Comparison of ENCODE assay signal across 8 mouse cellular contexts in the genomic region with DNA sequence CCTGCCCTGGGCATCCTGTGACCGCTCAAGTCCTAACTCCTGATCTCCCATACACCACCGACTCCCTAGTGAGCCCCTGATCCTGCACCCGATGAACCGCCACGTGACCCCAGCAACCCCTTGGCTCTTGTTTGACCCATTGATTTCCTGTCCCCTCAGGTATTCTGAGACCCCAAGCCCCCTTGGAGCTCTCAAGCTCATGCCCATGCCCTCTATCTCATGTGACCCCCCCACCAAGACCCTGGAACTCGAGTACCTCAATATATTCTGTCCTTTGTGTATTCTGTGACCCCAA. TPM values are rescaled to one million over a fixed set of nuclear protein-coding genes. Genes with fewer than 3 reads are reported as not detected.
A peak's percentile ranks its signal among the peaks of the same experiment; 100 is the strongest.
DNase-seq lines count a peak whose midpoint lies in the region; ATAC-seq and TF ChIP-seq lines count a peak whose summit lies in the region.

No protein-coding gene starts in this region.

- intact Hi-C loops in left cerebral cortex, postnatal 4 days (cut with DNase I), result no loop called here

- ATAC-seq in lung, postnatal 0 days, result no peak
- ATAC-seq in intestine, postnatal 0 days, result no peak
- ATAC-seq in neural tube, embryonic 13.5 days (ENCODE audit: low read depth), result no peak

- peak overlapping the region; percentile 61 for H3K4me3 ChIP-seq in lung, postnatal 0 days (ENCODE audit: low read depth, low read length)
- peak overlapping the region; percentile 56 for H3K4me3 ChIP-seq in intestine, postnatal 0 days (ENCODE audit: low read depth, low read length)
- H3K4me3 ChIP-seq in neural tube, embryonic 13.5 days, result peak overlapping the region; percentile 82

- H3K27ac ChIP-seq in lung, postnatal 0 days (ENCODE audit: low read length), result peak overlapping the region; percentile 98
- no peak overlapping the region for H3K27ac ChIP-seq in intestine, postnatal 0 days (ENCODE audit: low read depth, low read length)
- H3K27ac ChIP-seq in neural tube, embryonic 13.5 days (replicated peaks), result peak overlapping the region; percentile 93

- TF ChIP-seq CTCF in lung, postnatal 0 days (IDR thresholded peaks at IDR 0.05), result no peak
- TF ChIP-seq CTCF in intestine, postnatal 0 days (IDR thresholded peaks at IDR 0.05; ENCODE audit: low read depth), result no peak

- no peak for TF ChIP-seq EP300 in lung, postnatal 0 days (IDR thresholded peaks at IDR 0.05)

- H3K9ac ChIP-seq in lung, postnatal 0 days (replicated peaks; ENCODE audit: low read depth), result peak overlapping the region; percentile 82
- H3K9ac ChIP-seq in intestine, postnatal 0 days (ENCODE audit: low read depth, low read length), result peak overlapping the region; percentile 68
- H3K9ac ChIP-seq in neural tube, embryonic 13.5 days, result peak overlapping the region; percentile 92

- peak; percentile 36 for DNase-seq in cerebellum, adult 11 months
- DNase-seq in cerebellum, adult 8-10 months, result no peak
- DNase-seq in lung, postnatal 0 days (ENCODE audit: low spot score), result peak; percentile 10
- no peak for DNase-seq in lung, adult 18-20 months
- DNase-seq in gastrocnemius, adult 18-20 months (ENCODE audit: low spot score), result no peak
- DNase-seq in left cerebral cortex, postnatal 4 days, result no peak

- H3K4me2 ChIP-seq in lung, postnatal 0 days (replicated peaks; ENCODE audit: low read depth, low read length), result peak overlapping the region; percentile 97
- H3K4me2 ChIP-seq in intestine, postnatal 0 days (replicated peaks; ENCODE audit: low read depth), result peak overlapping the region; percentile 96
- peak overlapping the region; percentile 88 for H3K4me2 ChIP-seq in neural tube, embryonic 13.5 days

- H3K27me3 ChIP-seq in lung, postnatal 0 days (replicated peaks; ENCODE audit: insufficient read depth, low read length), result no peaks in the 10 kb centered on the region
- no peaks in the 10 kb centered on the region for H3K27me3 ChIP-seq in intestine, postnatal 0 days (replicated peaks; ENCODE audit: control insufficient read depth, insufficient read depth, low read length)
- H3K27me3 ChIP-seq in neural tube, embryonic 13.5 days, result no peaks in the 10 kb centered on the region

- WGBS in lung, postnatal 0 days, result 14% methylated on average over 6 of the region's 6 CpGs
- 25% methylated on average over 6 of the region's 6 CpGs for WGBS in intestine, postnatal 0 days
- 21% methylated on average over 6 of the region's 6 CpGs for WGBS in neural tube, embryonic 13.5 days

- no peaks in the 10 kb centered on the region for H3K36me3 ChIP-seq in lung, postnatal 0 days (ENCODE audit: insufficient read depth, low read length)
- no peaks in the 10 kb centered on the region for H3K36me3 ChIP-seq in intestine, postnatal 0 days (ENCODE audit: control insufficient read depth, insufficient read depth)
- H3K36me3 ChIP-seq in neural tube, embryonic 13.5 days, result peaks cover 7% of the 10 kb centered on the region

- H3K9me3 ChIP-seq in lung, postnatal 0 days (ENCODE audit: low read length), result no peaks in the 10 kb centered on the region
- no peaks in the 10 kb centered on the region for H3K9me3 ChIP-seq in intestine, postnatal 0 days (ENCODE audit: control insufficient read depth)
- no peaks in the 10 kb centered on the region for H3K9me3 ChIP-seq in neural tube, embryonic 13.5 days

- H3K4me1 ChIP-seq in lung, postnatal 0 days (ENCODE audit: insufficient read depth, low read depth, low read length), result peaks cover 8% of the 10 kb centered on the region; the same call in 1 of the 2 replicates
- 0 out of 2 replicates have a peak, but pooled peaks cover 9% of the 10 kb centered on the region for H3K4me1 ChIP-seq in intestine, postnatal 0 days (replicated peaks; ENCODE audit: control insufficient read depth, insufficient read depth, low read length)
- H3K4me1 ChIP-seq in neural tube, embryonic 13.5 days (replicated peaks), result peaks cover 80% of the 10 kb centered on the region

RNA-seq across cellular contexts. Expression of a gene that starts 1.1 kb away (rescaled TPM):
- polyA plus RNA-seq in lung, postnatal 0 days (2015; fragmentation: Nextera tagmentation; extraction: Ambion mirVana), result 117 and 125 TPM in 2 replicates
- polyA plus RNA-seq in intestine, postnatal 0 days (2015; fragmentation: Nextera tagmentation; extraction: Ambion mirVana), result 63.2 and 65.3 TPM in 2 replicates
- 117 and 141 TPM in 2 replicates for polyA plus RNA-seq in neural tube, embryonic 13.5 days (2015; fragmentation: Nextera tagmentation; extraction: Ambion mirVana)
- total RNA-seq in gastrocnemius, adult 18-20 months (2021), result 10 to 100 TPM; 11.6 to 19.4 TPM
- 100 to 1,000 TPM; 156 to 193 TPM for total RNA-seq in left cerebral cortex, postnatal 4 days (2021)

RNA-seq across cellular contexts. Expression of a gene that starts 8.4 kb away (rescaled TPM):
- 4.2 TPM in 2 replicates for polyA plus RNA-seq in lung, postnatal 0 days (2015; fragmentation: Nextera tagmentation; extraction: Ambion mirVana)
- 2.1 and 2.2 TPM in 2 replicates for polyA plus RNA-seq in intestine, postnatal 0 days (2015; fragmentation: Nextera tagmentation; extraction: Ambion mirVana)
- 1.5 and 1.8 TPM in 2 replicates for polyA plus RNA-seq in neural tube, embryonic 13.5 days (2015; fragmentation: Nextera tagmentation; extraction: Ambion mirVana)
- total RNA-seq in gastrocnemius, adult 18-20 months (2021), result under 1 TPM; 0.23 to 0.64 TPM
- total RNA-seq in left cerebral cortex, postnatal 4 days (2021), result 1 to 10 TPM; 1.1 to 1.3 TPM

RNA-seq across cellular contexts. Expression of a gene that starts 13.4 kb away (rescaled TPM):
- polyA plus RNA-seq in lung, postnatal 0 days (2015; fragmentation: Nextera tagmentation; extraction: Ambion mirVana), result 49.1 and 57.8 TPM in 2 replicates
- 19.4 and 21.0 TPM in 2 replicates for polyA plus RNA-seq in intestine, postnatal 0 days (2015; fragmentation: Nextera tagmentation; extraction: Ambion mirVana)
- 113 and 115 TPM in 2 replicates for polyA plus RNA-seq in neural tube, embryonic 13.5 days (2015; fragmentation: Nextera tagmentation; extraction: Ambion mirVana)
- 1 to 10 TPM; 2.6 to 3.2 TPM for total RNA-seq in gastrocnemius, adult 18-20 months (2021)
- total RNA-seq in left cerebral cortex, postnatal 4 days (2021), result 10 to 100 TPM; 87.9 to 88.5 TPM

RNA-seq across cellular contexts. Expression of a gene that starts 24.7 kb away (rescaled TPM):
- 1.3 and 2.3 TPM in 2 replicates for polyA plus RNA-seq in lung, postnatal 0 days (2015; fragmentation: Nextera tagmentation; extraction: Ambion mirVana)
- polyA plus RNA-seq in intestine, postnatal 0 days (2015; fragmentation: Nextera tagmentation; extraction: Ambion mirVana), result 1.7 and 1.9 TPM in 2 replicates
- not detected in 2 replicates for polyA plus RNA-seq in neural tube, embryonic 13.5 days (2015; fragmentation: Nextera tagmentation; extraction: Ambion mirVana)
- total RNA-seq in gastrocnemius, adult 18-20 months (2021), result under 1 TPM; 0.16 to 0.21 TPM
- total RNA-seq in left cerebral cortex, postnatal 4 days (2021), result not detected

RNA-seq across cellular contexts. Expression of a gene that starts 52.6 kb away (rescaled TPM):
- polyA plus RNA-seq in lung, postnatal 0 days (2015; fragmentation: Nextera tagmentation; extraction: Ambion mirVana), result 32.9 and 34.4 TPM in 2 replicates
- 79.0 and 92.1 TPM in 2 replicates for polyA plus RNA-seq in intestine, postnatal 0 days (2015; fragmentation: Nextera tagmentation; extraction: Ambion mirVana)
- polyA plus RNA-seq in neural tube, embryonic 13.5 days (2015; fragmentation: Nextera tagmentation; extraction: Ambion mirVana), result 102 and 108 TPM in 2 replicates
- 10 to 100 TPM; 11.9 to 13.7 TPM for total RNA-seq in gastrocnemius, adult 18-20 months (2021)
- total RNA-seq in left cerebral cortex, postnatal 4 days (2021), result 10 to 100 TPM; 29.7 to 30.5 TPM

Comparison
In these comparisons a context has a peak if more than half of its experiments do, and no peak if none do; other contexts are left out.
1. DNase-seq: peak in cerebellum, adult 11 months (single experiment) and lung, postnatal 0 days (single experiment); none in cerebellum, adult 8-10 months (single experiment), lung, adult 18-20 months (0 of 2), gastrocnemius, adult 18-20 months (single experiment) and left cerebral cortex, postnatal 4 days (single experiment).
2. Peak in every context shown above with its lines, with median percentiles within 50 percentile points of each other: H3K4me2 ChIP-seq, H3K4me3 ChIP-seq and H3K9ac ChIP-seq.